ENCODE assay signal across 8 mouse cellular contexts in genomic region chr12:113716406-113716805, GRCm38 (mm10).
DNase-seq lines count a peak whose midpoint lies in the region; TF ChIP-seq lines count a peak whose summit lies in the region.
"Not testable (repeated sequence)": the region's sequence is repeated elsewhere in the genome, so short reads cannot be mapped to it uniquely, and the experiment has no call there.

No protein-coding gene starts in this region.

- H3K27ac ChIP-seq in heart, adult 2 months, result not testable (repeated sequence)

- TF ChIP-seq CTCF in E14TG2a.4 (conservative IDR thresholded peaks at IDR 0.05; ENCODE audit: low read length), result peak; percentile 19
- TF ChIP-seq CTCF in heart, adult 2 months (IDR thresholded peaks at IDR 0.05), result peak; percentile 49

- H3K27me3 ChIP-seq in E14TG2a.4 (ENCODE audit: insufficient read depth, low read length); heart, adult 2 months (ENCODE audit: control insufficient read depth, insufficient read depth, low read length): not testable (repeated sequence)

- H3K9me3 ChIP-seq in E14TG2a.4 (ENCODE audit: low read length), result not testable (repeated sequence)

- DNase-seq in adrenal gland, adult 8-10 months, result peak; percentile 18
- peak; percentile 0 to 9 for DNase-seq in cerebellum, postnatal 14 days
- DNase-seq in heart, adult 2 months, result peak; percentile 2 to 21
- DNase-seq in kidney, postnatal 25 days, result peak; percentile 40 to 50
- peak; percentile 5 for DNase-seq in lung, adult 18-20 months
- DNase-seq in right cerebral cortex, adult 18-20 months, result peak; percentile 14
- peak; percentile 13 for DNase-seq in thymus, postnatal 0 days (ENCODE audit: low spot score)

- intact Hi-C loops in heart, adult 2 months (cut with DNase I), result not testable (repeated sequence)

- not testable (repeated sequence) for H3K36me3 ChIP-seq in E14TG2a.4 (ENCODE audit: insufficient read depth, low read length); heart, adult 2 months (ENCODE audit: control insufficient read depth, insufficient read depth, low read length)

- H3K79me2 ChIP-seq in heart, adult 2 months (replicated peaks; ENCODE audit: control insufficient read depth, insufficient read depth, low read length), result not testable (repeated sequence)

- H3K4me3 ChIP-seq in E14TG2a.4 (replicated peaks; ENCODE audit: low read length); heart, adult 2 months: not testable (repeated sequence)

- whole genome bisulfite sequencing in heart, adult 2 months, result 0% methylated on average over 1 of the region's 1 CpGs

- not testable (repeated sequence) for TF ChIP-seq EP300 in heart, adult 2 months (IDR thresholded peaks at IDR 0.05; ENCODE audit: insufficient read depth, low read depth, low read length)

- not testable (repeated sequence) for H3K9ac ChIP-seq in heart, adult 2 months (ENCODE audit: low read depth, low read length)

- not testable (repeated sequence) for TF ChIP-seq POLR2A in heart, adult 2 months (IDR thresholded peaks at IDR 0.05; ENCODE audit: insufficient read depth, low read depth, low read length)

- H3K4me1 ChIP-seq in E14TG2a.4 (replicated peaks; ENCODE audit: low read depth, low read length); heart, adult 2 months (ENCODE audit: control insufficient read depth, insufficient read depth, low read length): not testable (repeated sequence)
